Mouse (Mus musculus) small intestine, adult 2 months (tissue): ENCODE measurements around the gene Crtc2.

Source experiments
- CTCF ChIP-seq: fragments of 200-500 bp; IDR thresholded peaks from 2 replicates; pipeline ENCODE4 v1.5.1; 2012; ENCODE audit warnings: low read depth, mild to moderate bottlenecking, control low read depth, inconsistent platforms, low read length, moderate library complexity, mixed read lengths; ENCODE audit not compliant: insufficient replicate concordance, insufficient read length; ENCODE audit errors: extremely low read depth
- POLR2A ChIP-seq: fragments of 200-500 bp; IDR thresholded peaks from 2 replicates; pipeline ENCODE4 v1.6.1; 2012; ENCODE audit warnings: low read depth, mild to moderate bottlenecking, control low read depth, inconsistent platforms, low read length, moderate library complexity

- TF ChIP-seq CTCF = no peak
- no peak for TF ChIP-seq POLR2A
These were observed 1.9 kb downstream of the Crtc2 start for GRCm38 (mm10) chr3:90255784-90256353.
